Mouse (Mus musculus) liver, embryonic 12.5 days (tissue): ENCODE data around the gene Col23a1. TPM values are rescaled to one million over a fixed set of nuclear protein-coding genes. Genes with fewer than 3 reads are reported as not detected.
"Not testable (repeated sequence)": the region's sequence is repeated elsewhere in the genome, so short reads cannot be mapped to it uniquely, and the experiment has no call there.

Experiments used
- ATAC-seq: fragments of 200-750 bp; cut with Nextera tagmentation; 2 replicates; pipeline ENCODE4 v1.8.0; 2017; ENCODE audit warnings: moderate number of reproducible peaks, mild to moderate bottlenecking, moderate library complexity
- H3K27ac ChIP-seq: fragments of 300-500 bp; sonication (generic); 2 replicates; pipeline ENCODE4 v1.5.1; 2016; ENCODE audit warnings: mild to moderate bottlenecking
- H3K27me3 ChIP-seq: fragments of 300-500 bp; sonication (generic); replicated peaks from 2 replicates; pipeline ENCODE4 v1.6.1; 2016; ENCODE audit warnings: mild to moderate bottlenecking, moderate library complexity
- H3K36me3 ChIP-seq: fragments of 300-500 bp; sonication (generic); 2 replicates; pipeline ENCODE4 v1.6.1; 2016; ENCODE audit warnings: mild to moderate bottlenecking, moderate library complexity
- H3K4me1 ChIP-seq: fragments of 300-500 bp; sonication (generic); 2 replicates; pipeline ENCODE4 v1.6.1; 2016
- H3K4me2 ChIP-seq: fragments of 300-500 bp; sonication (generic); 2 replicates; pipeline ENCODE4 v1.6.1; 2016; ENCODE audit warnings: mild to moderate bottlenecking, moderate library complexity
- H3K4me3 ChIP-seq: fragments of 300-500 bp; sonication (generic); 2 replicates; pipeline ENCODE4 v1.5.1; 2016; ENCODE audit warnings: mild to moderate bottlenecking, moderate library complexity
- H3K9ac ChIP-seq: fragments of 300-500 bp; sonication (generic); 2 replicates; pipeline ENCODE4 v1.6.1; 2016; ENCODE audit warnings: mild to moderate bottlenecking, moderate library complexity
- H3K9me3 ChIP-seq: fragments of 300-500 bp; sonication (generic); replicated peaks from 2 replicates; pipeline ENCODE4 v1.6.1; 2016; ENCODE audit warnings: mild to moderate bottlenecking, moderate library complexity
- WGBS: fragments of 180-500 bp; shearing (Covaris S2); methylation state at CpG from one replicate; pipeline ENCODE4 v1.1.7; 2016; ENCODE audit not compliant: insufficient replicate concordance; 5-methylcytosine and 5-hydroxymethylcytosine counted together
- polyA plus RNA-seq: library from polyadenylated mRNA; unstranded; fragments of >200 nt; fragmentation: Nextera tagmentation; extraction: Ambion mirVana; gene quantifications from 2 replicates; pipeline ENCODE4 v1.2.1, GENCODE M21; 2016

Gene Col23a1
- polyA plus RNA-seq, 1 experiment from 2014 or later, result 0.79 TPM

GRCm38 (mm10) chr11:51619409-51620060 is 329.8 kb downstream of the Col23a1 start, which contains the start of gene Nhp2:
Gene Nhp2, plus strand, starts transcription at chr11:51619735.
- Histone ChIP-seq H3K4me3 (peak within 1 kb of the TSS; percentile 79), H3K4me1 (peaks cover 61% of the 10 kb centered on the region), H3K36me3 (peaks cover 35% of the 10 kb centered on the region), H3K9me3 (no peaks in the 10 kb centered on the region), H3K27ac (peak within 1 kb of the TSS; percentile 61), H3K27me3 (no peaks in the 10 kb centered on the region), H3K9ac (peak within 1 kb of the TSS; percentile 79), H3K4me2 (peak within 1 kb of the TSS; percentile 83)
- ATAC-seq, result peak; percentile 82
- WGBS, result under 1% methylated on average over 51 of the region's 51 CpGs

GRCm38 (mm10) chr11:51620084-51620483 is 330.4 kb downstream of the Col23a1 start:
- ATAC-seq, result no peak
- Histone ChIP-seq H3K9me3 (no peaks in the 10 kb centered on the region), H3K4me1 (peaks cover 61% of the 10 kb centered on the region), H3K9ac (peak overlapping the region; percentile 79), H3K4me2 (peak overlapping the region; percentile 83), H3K27ac (peak overlapping the region; percentile 61), H3K36me3 (peaks cover 40% of the 10 kb centered on the region), H3K27me3 (no peaks in the 10 kb centered on the region), H3K4me3 (peak overlapping the region; percentile 79)
- WGBS, result under 1% methylated on average over 11 of the region's 11 CpGs

- 87% methylated on average over 2 of the region's 2 CpGs for WGBS
- ATAC-seq, result no peak
- peak overlapping the region; percentile 79 for H3K9ac ChIP-seq
- H3K27me3 ChIP-seq, result no peaks in the 10 kb centered on the region
- peak overlapping the region; percentile 83 for H3K4me2 ChIP-seq
- H3K4me1 ChIP-seq, result peaks cover 58% of the 10 kb centered on the region
- no peak overlapping the region for H3K27ac ChIP-seq
- no peaks in the 10 kb centered on the region for H3K9me3 ChIP-seq
- peaks cover 57% of the 10 kb centered on the region for H3K36me3 ChIP-seq
- peak overlapping the region; percentile 79; the same call in 1 of the 2 replicates for H3K4me3 ChIP-seq
These were observed 332.1 kb downstream of the Col23a1 start for GRCm38 (mm10) chr11:51621776-51622175.

GRCm38 (mm10) chr11:51622971-51623491 is 333.3 kb downstream of the Col23a1 start:
- Histone ChIP-seq H3K4me3 (no peak overlapping the region), H3K9ac (0 out of 2 replicates have a peak overlapping the region, but pooled peaks have one; percentile 0), H3K36me3 (peaks cover 70% of the 10 kb centered on the region), H3K9me3 (no peaks in the 10 kb centered on the region), H3K27ac (no peak overlapping the region), H3K4me2 (no peak overlapping the region), H3K27me3 (no peaks in the 10 kb centered on the region), H3K4me1 (peaks cover 52% of the 10 kb centered on the region)
- no peak for ATAC-seq
- 76% methylated on average over 7 of the region's 7 CpGs for WGBS

- Histone ChIP-seq H3K36me3 (peaks cover 86% of the 10 kb centered on the region), H3K9ac (peak overlapping the region; percentile 22), H3K27ac (peak overlapping the region; percentile 53), H3K27me3 (no peaks in the 10 kb centered on the region), H3K9me3 (no peaks in the 10 kb centered on the region), H3K4me1 (peaks cover 46% of the 10 kb centered on the region), H3K4me3 (no peak overlapping the region), H3K4me2 (peak overlapping the region; percentile 15; the same call in 1 of the 2 replicates)
- peak; percentile 69; the same call in 1 of the 2 replicates for ATAC-seq
- 63% methylated on average over 5 of the region's 5 CpGs for WGBS
These were observed 335.6 kb downstream of the Col23a1 start for GRCm38 (mm10) chr11:51625187-51625820.

- Histone ChIP-seq H3K4me3 (no peak overlapping the region), H3K9ac (no peak overlapping the region), H3K9me3 (no peaks in the 10 kb centered on the region), H3K27ac (no peak overlapping the region), H3K4me2 (no peak overlapping the region), H3K36me3 (peaks cover 80% of the 10 kb centered on the region), H3K27me3 (no peaks in the 10 kb centered on the region), H3K4me1 (peaks cover 39% of the 10 kb centered on the region)
- ATAC-seq, result no peak
- 93% methylated on average over 9 of the region's 9 CpGs for WGBS
These were observed 337.7 kb downstream of the Col23a1 start for GRCm38 (mm10) chr11:51627425-51627824.

GRCm38 (mm10) chr11:51627907-51628306 is 338.2 kb downstream of the Col23a1 start:
- WGBS, result 84% methylated on average over 8 of the region's 8 CpGs
- H3K27ac ChIP-seq, result no peak overlapping the region
- H3K9ac ChIP-seq, result no peak overlapping the region
- no peak overlapping the region for H3K4me3 ChIP-seq
- H3K4me2 ChIP-seq, result no peak overlapping the region
- H3K27me3 ChIP-seq, result no peaks in the 10 kb centered on the region
- H3K36me3 ChIP-seq, result peaks cover 75% of the 10 kb centered on the region
- H3K9me3 ChIP-seq, result no peaks in the 10 kb centered on the region
- peaks cover 41% of the 10 kb centered on the region for H3K4me1 ChIP-seq
- no peak for ATAC-seq

- no peaks in the 10 kb centered on the region for H3K27me3 ChIP-seq
- peaks cover 49% of the 10 kb centered on the region for H3K4me1 ChIP-seq
- WGBS, result 51% methylated on average over 15 of the region's 15 CpGs
These were observed 340.1 kb downstream of the Col23a1 start for GRCm38 (mm10) chr11:51629651-51630314.

GRCm38 (mm10) chr11:51632130-51632753 is 342.5 kb downstream of the Col23a1 start:
- H3K27ac ChIP-seq, result no peak overlapping the region
- H3K9ac ChIP-seq, result no peak overlapping the region
- no peak overlapping the region for H3K4me2 ChIP-seq
- H3K4me3 ChIP-seq, result no peak overlapping the region
- H3K36me3 ChIP-seq, result peaks cover 39% of the 10 kb centered on the region
- 63% methylated on average over 6 of the region's 6 CpGs for WGBS
- H3K9me3 ChIP-seq, result no peaks in the 10 kb centered on the region
- no peak for ATAC-seq
- H3K4me1 ChIP-seq, result peaks cover 56% of the 10 kb centered on the region
- no peaks in the 10 kb centered on the region for H3K27me3 ChIP-seq

More at GRCm38 (mm10) chr11:51629651-51630314, 340.1 kb downstream of the Col23a1 start:
- no peak for ATAC-seq
- Histone ChIP-seq H3K27ac (no peak overlapping the region), H3K36me3 (peaks cover 64% of the 10 kb centered on the region), H3K9me3 (no peaks in the 10 kb centered on the region), H3K4me2 (no peak overlapping the region), H3K9ac (no peak overlapping the region), H3K4me3 (no peak overlapping the region)

- H3K27me3 ChIP-seq, H3K9me3 ChIP-seq, H3K4me3 ChIP-seq, H3K9ac ChIP-seq, H3K4me2 ChIP-seq, H3K27ac ChIP-seq, ATAC-seq: not testable (repeated sequence)
- 67% methylated on average over 7 of the region's 7 CpGs for WGBS
- H3K4me1 ChIP-seq, result peaks cover 66% of the 10 kb centered on the region
- peaks cover 30% of the 10 kb centered on the region for H3K36me3 ChIP-seq
These were observed 343.5 kb downstream of the Col23a1 start for GRCm38 (mm10) chr11:51633200-51633599.
